Mouse (Mus musculus): ENCODE data around the gene Sgip1. TPM values are rescaled to one million over a fixed set of nuclear protein-coding genes. Genes with fewer than 3 reads are reported as not detected.

Sgip1 gene
- polyA plus RNA-seq, 1 experiment from 2014 or later, result 7.8 TPM

DNA sequence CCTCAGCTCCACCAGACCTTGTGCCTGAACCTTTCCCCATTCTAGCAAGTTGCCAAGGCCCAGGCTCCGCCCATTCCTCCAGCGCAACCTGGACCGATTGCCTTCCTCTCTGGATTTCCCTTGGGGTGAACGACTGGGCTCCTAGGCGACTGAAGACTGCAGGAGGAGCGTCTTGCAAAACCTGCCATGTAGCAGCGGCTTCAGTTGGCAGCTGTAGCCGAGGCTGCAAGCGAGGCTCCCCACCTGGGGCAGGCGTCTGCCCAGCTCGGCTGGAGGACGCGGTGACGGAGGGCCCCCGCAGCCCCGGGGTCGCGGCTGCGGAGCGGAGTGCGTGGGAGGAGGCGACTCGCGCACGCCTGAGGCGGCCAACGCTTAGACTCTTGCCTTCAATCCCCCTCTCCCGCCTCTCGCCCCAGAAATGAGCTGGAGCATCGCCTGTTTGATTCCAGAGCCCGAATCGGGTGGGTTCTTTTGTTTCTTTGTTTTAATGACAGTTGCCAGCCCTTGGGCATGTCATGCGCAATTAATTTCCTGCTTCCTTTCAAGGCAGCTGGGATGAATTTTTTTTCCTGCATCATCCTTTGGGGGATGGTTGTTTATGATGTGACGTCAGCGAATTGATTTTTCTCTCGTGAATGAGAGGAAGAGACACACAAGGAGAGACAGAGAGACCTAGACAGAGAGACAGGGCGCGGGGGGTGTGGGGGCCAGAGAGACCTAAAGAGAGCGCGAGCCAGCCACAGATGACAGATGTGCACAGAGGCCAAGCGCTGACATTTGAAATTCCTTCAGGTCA is 18.2 kb downstream of the Sgip1 start:
- H3K9me3 ChIP-seq, result no peaks in the 10 kb centered on the region
- H3K9ac ChIP-seq, result peak overlapping the region; percentile 64
- WGBS, result 1% methylated on average over 41 of the region's 41 CpGs
- ATAC-seq (ENCODE audit: borderline replicate concordance, extremely low read depth, low FRiP score, low TSS enrichment), result peak; percentile 62; the same call in 1 of the 2 replicates
- H3K4me3 ChIP-seq, result peak overlapping the region; percentile 57
- no peaks in the 10 kb centered on the region for H3K27me3 ChIP-seq
- no peaks in the 10 kb centered on the region for H3K36me3 ChIP-seq
- H3K4me2 ChIP-seq, result peak overlapping the region; percentile 98
- H3K27ac ChIP-seq, result peak overlapping the region; percentile 75
- H3K4me1 ChIP-seq, result peaks cover 19% of the 10 kb centered on the region

DNA sequence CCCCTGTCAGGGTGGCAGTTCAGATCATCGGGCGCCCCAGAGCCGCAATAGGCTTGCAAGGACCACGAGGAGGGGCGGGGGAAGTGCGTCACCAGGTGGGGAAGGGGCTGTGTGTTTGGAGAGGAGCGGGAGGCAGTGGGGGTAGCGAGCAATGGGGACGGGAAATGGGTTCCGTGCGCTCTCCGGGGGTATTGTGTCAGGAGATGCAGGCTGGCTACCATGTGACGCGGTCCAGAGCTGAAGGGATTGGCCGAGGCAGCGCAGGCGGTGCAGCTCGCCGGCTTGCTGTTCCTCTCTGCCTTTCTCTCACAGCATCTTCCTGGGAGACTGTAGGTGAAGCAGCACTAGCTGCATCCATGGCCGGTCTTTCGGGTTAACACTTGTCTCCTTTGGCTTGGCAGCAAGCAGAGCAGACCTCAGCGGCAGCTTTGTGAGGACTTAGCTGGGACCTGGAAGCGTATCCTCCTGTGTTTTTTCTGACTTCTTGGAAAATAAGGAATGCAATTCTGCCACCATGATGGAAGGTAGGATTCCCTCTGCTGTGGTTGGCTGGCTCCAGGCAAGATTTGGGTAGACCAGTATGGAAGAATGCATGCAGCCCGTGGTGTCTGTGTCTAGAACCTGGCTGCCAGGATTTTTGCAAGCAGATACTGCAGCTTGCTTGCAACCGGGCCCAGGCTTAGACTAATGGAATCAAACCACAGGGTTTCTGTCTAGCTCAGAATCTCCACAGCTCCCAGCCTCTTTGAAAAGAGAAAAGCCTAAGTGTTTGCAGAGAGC is 19.1 kb downstream of the Sgip1 start:
- H3K4me3 ChIP-seq, result peak overlapping the region; percentile 57
- no peaks in the 10 kb centered on the region for H3K36me3 ChIP-seq
- peak; percentile 91 for ATAC-seq (ENCODE audit: borderline replicate concordance, extremely low read depth, low FRiP score, low TSS enrichment)
- H3K9ac ChIP-seq, result peak overlapping the region; percentile 64; the same call in 1 of the 2 replicates
- H3K27ac ChIP-seq, result 0 out of 2 replicates have a peak overlapping the region, but pooled peaks have one; percentile 27
- H3K9me3 ChIP-seq, result no peaks in the 10 kb centered on the region
- 3% methylated on average over 25 of the region's 25 CpGs for WGBS
- peak overlapping the region; percentile 98 for H3K4me2 ChIP-seq
- peaks cover 19% of the 10 kb centered on the region for H3K4me1 ChIP-seq
- H3K27me3 ChIP-seq, result no peaks in the 10 kb centered on the region

DNA sequence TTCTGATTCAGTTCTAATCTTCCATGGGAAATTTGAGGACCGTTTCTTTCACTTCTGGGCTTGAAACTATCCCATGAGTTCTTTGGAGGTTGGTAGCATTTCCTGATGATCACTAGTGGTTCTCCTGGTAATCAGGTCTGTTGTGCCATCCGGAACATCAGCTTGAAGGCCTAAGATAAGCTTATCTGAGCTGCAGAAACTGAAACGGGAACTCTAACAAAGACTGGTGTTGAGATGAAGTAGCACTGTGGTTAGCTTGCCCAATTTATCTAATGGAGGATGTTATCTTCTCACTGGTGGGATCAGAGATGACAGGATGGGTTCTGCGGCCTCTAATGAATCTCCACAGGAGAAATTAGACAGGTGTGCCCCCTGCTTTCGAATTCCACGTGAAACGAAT is 21.0 kb downstream of the Sgip1 start:
- Histone ChIP-seq H3K4me2 (no peak overlapping the region; the same call in 1 of the 2 replicates), H3K36me3 (no peaks in the 10 kb centered on the region), H3K9me3 (no peaks in the 10 kb centered on the region), H3K4me3 (no peak overlapping the region), H3K9ac (no peak overlapping the region), H3K27me3 (no peaks in the 10 kb centered on the region), H3K4me1 (peaks cover 19% of the 10 kb centered on the region), H3K27ac (no peak overlapping the region)
- 69% methylated on average over 7 of the region's 7 CpGs for WGBS
- no peak for ATAC-seq (ENCODE audit: borderline replicate concordance, extremely low read depth, low FRiP score, low TSS enrichment)

DNA sequence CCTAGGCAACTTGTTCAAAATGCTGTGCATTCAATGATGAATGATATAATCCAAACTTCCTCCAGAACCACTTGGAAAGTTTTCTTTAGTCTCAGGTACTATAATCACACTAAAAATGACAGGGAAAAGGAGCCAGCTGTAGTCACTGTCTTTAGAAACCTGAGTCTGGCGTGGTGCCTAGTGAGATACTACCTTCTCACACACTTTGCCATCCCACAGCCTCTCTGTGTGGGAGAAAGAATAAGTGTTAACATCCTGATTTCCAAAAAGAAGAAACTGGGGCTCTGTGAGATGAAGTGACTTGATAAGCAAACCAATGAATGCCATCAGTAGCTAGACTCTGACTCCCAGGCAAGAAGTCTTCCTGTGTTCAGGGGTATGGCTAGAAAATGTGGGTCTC is 28.0 kb downstream of the Sgip1 start:
- Histone ChIP-seq H3K9ac (no peak overlapping the region), H3K27ac (no peak overlapping the region), H3K36me3 (no peaks in the 10 kb centered on the region), H3K4me1 (no peaks in the 10 kb centered on the region), H3K4me2 (no peak overlapping the region), H3K27me3 (no peaks in the 10 kb centered on the region), H3K9me3 (no peaks in the 10 kb centered on the region), H3K4me3 (no peak overlapping the region)
- no peak for ATAC-seq (ENCODE audit: borderline replicate concordance, extremely low read depth, low FRiP score, low TSS enrichment)
- WGBS, result 73% methylated on average over 1 of the region's 1 CpGs

DNA sequence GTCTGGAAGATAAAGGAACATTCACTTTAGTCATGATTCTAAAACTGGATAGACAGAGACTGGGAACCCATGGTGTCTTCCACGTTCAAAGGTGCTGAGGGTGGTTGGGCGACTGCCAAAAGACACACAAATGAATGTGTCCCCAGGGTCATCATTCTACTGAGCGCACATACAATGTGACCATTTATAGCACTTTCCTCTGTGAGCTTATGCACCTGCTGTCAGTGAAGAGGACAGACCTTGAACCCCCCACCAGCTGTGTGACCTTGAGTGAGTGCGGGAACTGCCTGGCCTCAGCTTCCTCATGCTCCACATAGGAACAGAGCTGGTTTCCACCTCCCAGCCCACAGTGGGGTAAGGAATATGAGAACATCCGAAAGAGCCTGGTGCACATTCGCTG is 28.8 kb downstream of the Sgip1 start:
- Histone ChIP-seq H3K9me3 (no peaks in the 10 kb centered on the region), H3K4me3 (no peak overlapping the region), H3K27ac (no peak overlapping the region), H3K9ac (no peak overlapping the region), H3K27me3 (no peaks in the 10 kb centered on the region), H3K4me2 (no peak overlapping the region), H3K36me3 (no peaks in the 10 kb centered on the region), H3K4me1 (no peaks in the 10 kb centered on the region)
- no peak for ATAC-seq (ENCODE audit: borderline replicate concordance, extremely low read depth, low FRiP score, low TSS enrichment)
- 81% methylated on average over 6 of the region's 6 CpGs for WGBS

DNA sequence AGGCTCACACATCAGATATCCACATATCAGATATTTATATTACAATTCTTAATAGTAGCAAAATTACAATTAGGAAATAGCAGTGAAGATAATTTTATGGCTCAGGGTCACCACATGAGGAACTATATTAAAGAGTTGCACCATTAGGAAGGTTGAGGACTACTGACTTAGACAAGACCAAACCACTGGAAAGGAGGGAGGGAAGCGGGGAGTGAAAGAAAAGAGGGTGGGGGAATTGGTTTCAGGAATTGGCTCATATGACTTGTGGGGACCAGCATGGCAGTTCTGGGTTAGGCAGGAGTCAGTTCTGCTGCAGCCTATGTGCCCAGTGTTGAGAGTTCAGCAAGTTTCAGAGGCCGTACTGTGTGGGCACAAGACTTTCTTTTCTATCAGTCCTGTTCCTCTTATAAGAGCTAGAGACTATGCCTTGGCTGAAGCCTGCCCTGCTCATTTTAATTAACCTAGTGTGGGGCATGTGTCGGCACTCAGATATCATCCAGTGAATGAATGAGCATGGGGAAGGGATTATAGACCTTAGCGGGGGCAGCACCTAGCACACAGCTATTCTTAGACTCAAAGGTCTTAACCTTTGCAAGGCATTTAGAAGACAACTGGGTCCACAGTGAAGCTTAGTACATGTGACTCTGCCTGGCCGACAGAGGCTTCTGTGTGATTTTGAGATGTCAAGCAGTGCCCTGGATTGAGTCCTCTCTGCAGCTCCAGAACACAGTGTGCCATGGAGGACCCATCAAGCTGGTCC is 30.7 kb downstream of the Sgip1 start:
- ATAC-seq (ENCODE audit: borderline replicate concordance, extremely low read depth, low FRiP score, low TSS enrichment), result no peak
- Histone ChIP-seq H3K9ac (no peak overlapping the region), H3K27ac (no peak overlapping the region), H3K4me2 (no peak overlapping the region), H3K4me1 (no peaks in the 10 kb centered on the region), H3K9me3 (no peaks in the 10 kb centered on the region), H3K27me3 (no peaks in the 10 kb centered on the region), H3K36me3 (no peaks in the 10 kb centered on the region), H3K4me3 (no peak overlapping the region)
- WGBS, result 82% methylated on average over 5 of the region's 5 CpGs

DNA sequence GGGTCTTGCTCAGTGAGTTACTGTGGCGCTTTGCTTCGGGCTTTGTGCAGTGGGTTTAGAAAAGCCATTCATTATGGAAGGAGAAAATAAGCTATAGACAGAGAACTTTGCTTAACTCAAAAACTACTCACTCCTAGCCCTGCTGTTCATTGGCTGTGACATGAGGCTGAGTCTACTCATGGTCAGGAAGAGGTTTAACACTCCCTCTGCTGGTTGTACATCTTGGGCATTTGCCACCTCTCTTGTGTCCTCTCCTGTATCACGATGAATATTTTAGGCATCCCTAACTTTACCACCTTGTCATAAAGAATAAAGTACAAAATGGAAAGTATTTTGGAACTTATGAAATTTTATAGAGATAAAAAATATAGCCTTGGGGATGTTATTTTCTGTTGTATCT is 32.1 kb downstream of the Sgip1 start:
- no peak for ATAC-seq (ENCODE audit: borderline replicate concordance, extremely low read depth, low FRiP score, low TSS enrichment)
- Histone ChIP-seq H3K36me3 (no peaks in the 10 kb centered on the region), H3K4me3 (no peak overlapping the region), H3K27ac (no peak overlapping the region), H3K27me3 (no peaks in the 10 kb centered on the region), H3K9ac (no peak overlapping the region), H3K9me3 (no peaks in the 10 kb centered on the region), H3K4me2 (no peak overlapping the region), H3K4me1 (no peaks in the 10 kb centered on the region)
- WGBS, result 91% methylated on average over 3 of the region's 3 CpGs

DNA sequence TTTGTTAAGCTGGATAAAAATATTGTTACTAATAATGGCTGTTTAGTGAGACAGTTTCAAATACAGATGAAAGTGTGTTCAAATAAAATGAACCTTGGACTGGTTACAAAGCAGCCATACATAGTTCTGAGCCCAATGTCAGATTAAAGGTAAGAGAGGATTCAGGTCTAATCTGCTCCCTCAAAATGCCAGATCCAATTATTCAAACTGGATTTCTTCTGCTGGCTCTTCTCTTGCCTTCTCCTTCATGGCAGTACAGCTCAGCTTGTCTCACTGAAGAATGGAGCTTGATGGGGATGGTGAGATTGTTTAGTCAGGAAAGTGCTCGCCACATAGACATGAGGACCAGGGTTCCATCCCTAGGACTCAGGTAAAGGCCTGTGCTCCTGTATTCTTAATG is 32.7 kb downstream of the Sgip1 start:
- no peaks in the 10 kb centered on the region for H3K4me1 ChIP-seq
- no peaks in the 10 kb centered on the region for H3K36me3 ChIP-seq
- no peak overlapping the region for H3K4me3 ChIP-seq
- no peak overlapping the region for H3K4me2 ChIP-seq
- H3K9me3 ChIP-seq, result no peaks in the 10 kb centered on the region
- H3K9ac ChIP-seq, result no peak overlapping the region
- H3K27me3 ChIP-seq, result no peaks in the 10 kb centered on the region
- 76% methylated on average over 1 of the region's 1 CpGs for WGBS
- ATAC-seq (ENCODE audit: borderline replicate concordance, extremely low read depth, low FRiP score, low TSS enrichment), result no peak
- H3K27ac ChIP-seq, result no peak overlapping the region

DNA sequence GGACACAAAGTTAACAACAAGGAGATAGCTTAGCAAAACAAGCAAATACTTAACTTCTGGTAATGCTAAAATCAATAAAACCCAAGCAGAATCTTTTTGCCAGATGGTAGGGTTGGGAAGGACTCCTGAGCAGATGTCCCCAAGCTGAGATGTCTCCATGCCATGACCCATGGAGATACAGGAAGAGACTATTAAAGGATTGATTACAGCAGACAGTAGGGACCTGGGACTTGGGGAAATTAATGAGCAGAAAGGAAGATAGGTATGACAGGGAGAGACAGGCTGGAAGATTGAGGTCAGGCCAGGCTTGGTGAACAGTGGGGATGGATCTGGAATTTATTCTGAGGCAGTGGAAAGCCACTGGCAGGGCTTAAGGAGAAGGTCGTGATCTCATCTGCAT is 33.5 kb downstream of the Sgip1 start:
- Histone ChIP-seq H3K4me1 (no peaks in the 10 kb centered on the region), H3K27ac (no peak overlapping the region), H3K9ac (no peak overlapping the region), H3K4me2 (no peak overlapping the region), H3K36me3 (no peaks in the 10 kb centered on the region), H3K27me3 (no peaks in the 10 kb centered on the region), H3K9me3 (no peaks in the 10 kb centered on the region), H3K4me3 (no peak overlapping the region)
- no peak for ATAC-seq (ENCODE audit: borderline replicate concordance, extremely low read depth, low FRiP score, low TSS enrichment)
- 58% methylated on average over 1 of the region's 1 CpGs for WGBS

DNA sequence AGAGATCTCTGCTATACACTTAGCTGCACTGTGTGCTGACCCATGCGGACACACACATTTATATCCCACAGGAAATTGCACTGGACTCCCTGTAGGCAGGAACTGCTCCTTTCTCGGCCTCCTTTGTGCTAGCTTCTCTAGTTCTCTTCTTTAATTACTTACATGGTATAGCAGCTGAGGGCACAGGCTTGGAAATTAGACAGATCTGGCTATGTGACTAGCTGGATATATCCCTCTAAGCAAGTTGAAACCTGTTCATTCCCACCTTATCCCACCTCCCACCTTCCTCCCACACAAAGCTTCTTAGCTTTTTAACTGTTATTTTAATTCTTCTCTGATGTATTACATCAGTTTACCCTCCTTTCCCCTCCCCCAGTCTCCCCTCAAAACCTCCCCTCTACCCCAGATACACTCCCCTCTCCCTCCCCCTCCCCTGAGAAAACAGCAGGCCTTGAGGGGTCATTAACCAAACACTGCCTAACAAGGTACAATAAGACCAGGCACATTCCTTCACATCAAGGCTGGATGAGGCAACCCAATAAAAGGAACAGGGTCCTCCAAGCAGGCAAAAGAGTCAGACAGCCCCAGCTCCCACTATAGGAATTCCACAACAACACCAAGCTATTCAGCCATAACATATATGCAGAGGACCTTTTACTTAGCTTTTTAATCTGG is 34.6 kb downstream of the Sgip1 start:
- 69% methylated on average over 2 of the region's 2 CpGs for WGBS
- H3K36me3 ChIP-seq, result no peaks in the 10 kb centered on the region
- no peak overlapping the region for H3K4me2 ChIP-seq
- ATAC-seq (ENCODE audit: borderline replicate concordance, extremely low read depth, low FRiP score, low TSS enrichment), result no peak
- H3K9ac ChIP-seq, result no peak overlapping the region
- H3K4me3 ChIP-seq, result no peak overlapping the region
- H3K9me3 ChIP-seq, result no peaks in the 10 kb centered on the region
- no peaks in the 10 kb centered on the region for H3K4me1 ChIP-seq
- no peaks in the 10 kb centered on the region for H3K27me3 ChIP-seq
- H3K27ac ChIP-seq, result no peak overlapping the region

DNA sequence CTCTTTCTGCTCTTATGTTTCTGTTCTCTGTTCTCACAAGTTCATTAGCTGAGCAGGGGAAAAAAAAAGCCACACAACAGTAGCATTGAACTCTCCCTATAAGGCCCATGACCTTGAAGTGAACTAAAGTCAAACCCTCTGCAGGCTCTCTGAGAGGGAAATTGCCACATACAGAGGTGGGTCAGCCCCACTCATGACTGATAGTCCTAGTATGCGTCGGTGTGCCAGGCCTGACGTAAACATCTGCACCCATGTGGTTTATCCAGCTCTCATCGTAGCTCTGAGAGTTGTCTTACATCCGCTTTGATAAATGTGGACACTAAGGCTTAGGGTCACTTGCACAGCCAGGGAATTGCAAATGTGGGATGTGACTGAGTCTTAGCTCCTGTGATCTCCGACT is 38.8 kb downstream of the Sgip1 start:
- H3K4me1 ChIP-seq, result 0 out of 2 replicates have a peak, but pooled peaks cover 4% of the 10 kb centered on the region
- H3K9ac ChIP-seq, result no peak overlapping the region
- no peak overlapping the region for H3K4me3 ChIP-seq
- H3K27ac ChIP-seq, result no peak overlapping the region
- H3K9me3 ChIP-seq, result no peaks in the 10 kb centered on the region
- no peak overlapping the region for H3K4me2 ChIP-seq
- ATAC-seq (ENCODE audit: borderline replicate concordance, extremely low read depth, low FRiP score, low TSS enrichment), result no peak
- H3K27me3 ChIP-seq, result no peaks in the 10 kb centered on the region
- WGBS, result 52% methylated on average over 6 of the region's 6 CpGs
- no peaks in the 10 kb centered on the region for H3K36me3 ChIP-seq

Data from lung, embryonic 15.5 days (tissue).